Mouse (Mus musculus) liver, adult 2 months (tissue): ENCODE results near the gene P2rx5.

Experiments used
- CTCF ChIP-seq: fragments of 200-500 bp; IDR thresholded peaks from 2 replicates; pipeline ENCODE4 v1.5.1; 2011; ENCODE audit warnings: low read depth, low read length, control low read depth
- POLR2A ChIP-seq: fragments of 200-500 bp; IDR thresholded peaks from 2 replicates; pipeline ENCODE4 v1.6.1; 2011; ENCODE audit warnings: low read length, control low read depth; ENCODE audit not compliant: insufficient read depth; ENCODE audit errors: extremely low read depth

DNA sequence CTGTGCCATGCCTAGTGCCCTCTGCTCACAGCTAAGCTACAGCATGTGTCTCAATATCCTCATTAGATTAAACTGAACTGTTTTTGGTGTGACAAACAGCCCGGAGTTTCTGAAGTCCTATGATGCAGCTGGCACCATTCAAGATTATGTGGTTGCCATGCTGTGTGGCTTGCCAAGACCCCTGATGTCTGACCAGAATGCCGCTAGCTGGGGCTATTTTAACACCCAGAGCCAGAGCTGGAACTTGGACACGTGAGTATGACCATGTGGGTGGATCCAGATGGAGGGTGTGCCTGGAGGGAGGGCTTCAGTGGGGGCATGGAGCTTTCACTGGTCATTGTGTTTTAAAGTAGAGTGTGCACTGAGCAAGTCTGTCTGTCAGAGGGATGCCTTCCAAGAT lies 53.7 kb downstream of the P2rx5 start:
- TF ChIP-seq CTCF, result no peak
- TF ChIP-seq POLR2A, result no peak
